12 mouse cellular contexts compared by ENCODE assay signal in genomic region chr12:81869205-81869940, GRCm38 (mm10). TPM values are rescaled to one million over a fixed set of nuclear protein-coding genes. Genes with fewer than 3 reads are reported as not detected.
A peak's percentile ranks its signal among the peaks of the same experiment; 100 is the strongest.
DNase-seq lines count a peak whose midpoint lies in the region; ATAC-seq lines count a peak whose summit lies in the region.
"Had no signal": no experiment of that assay in that cellular context is flagged by ENCODE, and none has a peak within 500 bp of the region (broad histone marks: within the 10 kb centered on the region; RNA-seq: fewer than 3 reads in every experiment).

No protein-coding gene starts in this region.

- H3K4me3 ChIP-seq in heart, embryonic 15.5 days = no peak overlapping the region
- peak overlapping the region; percentile 72 for H3K4me3 ChIP-seq in megakaryocyte, embryonic 14.5 days (replicated peaks)
- no peak overlapping the region for H3K4me3 ChIP-seq in stomach, embryonic 16.5 days (replicated peaks; ENCODE audit: low read length)
- H3K4me3 ChIP-seq in forebrain, embryonic 13.5 days = no peak overlapping the region
- H3K4me3 ChIP-seq: myocyte had no signal

- H3K36me3 ChIP-seq in heart, embryonic 15.5 days = no peaks in the 10 kb centered on the region
- peaks cover 18% of the 10 kb centered on the region for H3K36me3 ChIP-seq in megakaryocyte, embryonic 14.5 days (replicated peaks; ENCODE audit: low read length)
- H3K36me3 ChIP-seq in stomach, embryonic 16.5 days (ENCODE audit: control insufficient read depth, insufficient read depth, low read length) = no peaks in the 10 kb centered on the region
- H3K36me3 ChIP-seq in forebrain, embryonic 13.5 days (ENCODE audit: poor library complexity, severe bottlenecking) = no peaks in the 10 kb centered on the region

- H3K27me3 ChIP-seq in heart, embryonic 15.5 days = no peaks in the 10 kb centered on the region
- H3K27me3 ChIP-seq in megakaryocyte, embryonic 14.5 days (replicated peaks) = no peaks in the 10 kb centered on the region
- H3K27me3 ChIP-seq in stomach, embryonic 16.5 days (ENCODE audit: control insufficient read depth, insufficient read depth, low read length) = no peaks in the 10 kb centered on the region
- no peaks in the 10 kb centered on the region for H3K27me3 ChIP-seq in forebrain, embryonic 13.5 days

- no peaks in the 10 kb centered on the region for H3K9me3 ChIP-seq in heart, embryonic 15.5 days (replicated peaks)
- no peaks in the 10 kb centered on the region for H3K9me3 ChIP-seq in megakaryocyte, embryonic 14.5 days
- no peaks in the 10 kb centered on the region for H3K9me3 ChIP-seq in stomach, embryonic 16.5 days (replicated peaks; ENCODE audit: control insufficient read depth, low read length)
- no peaks in the 10 kb centered on the region for H3K9me3 ChIP-seq in forebrain, embryonic 13.5 days (replicated peaks)

- ATAC-seq in heart, embryonic 15.5 days (replicated peaks; ENCODE audit: insufficient number of reproducible peaks, insufficient read depth, low FRiP score, low read depth) = 0 out of 2 replicates have a peak, but pooled peaks have one; percentile 47
- no peak for ATAC-seq in megakaryocyte, adult 5-6 weeks (ENCODE audit: poor library complexity, severe bottlenecking)
- ATAC-seq in stomach, embryonic 16.5 days (ENCODE audit: insufficient read depth, low FRiP score) = no peak
- no peak for ATAC-seq in forebrain, embryonic 13.5 days

- WGBS in heart, embryonic 15.5 days = 66% methylated on average over 3 of the region's 3 CpGs
- 55% methylated on average over 3 of the region's 3 CpGs for WGBS in stomach, embryonic 16.5 days
- WGBS in forebrain, embryonic 13.5 days = 79% methylated on average over 3 of the region's 3 CpGs

- no peak overlapping the region for H3K9ac ChIP-seq in heart, embryonic 15.5 days
- no peak overlapping the region for H3K9ac ChIP-seq in stomach, embryonic 16.5 days (ENCODE audit: low read length)
- no peak overlapping the region for H3K9ac ChIP-seq in forebrain, embryonic 13.5 days
- H3K9ac ChIP-seq: liver, embryonic 14.5 days had no signal

- no peak for DNase-seq in heart, postnatal 4 days
- peak; percentile 26 for DNase-seq in lung, postnatal 14 days
- DNase-seq: adrenal gland, postnatal 10 days; cerebellum, adult 18-20 months; spleen, adult 18-20 months had no signal

- peak overlapping the region; percentile 44 for H3K27ac ChIP-seq in heart, embryonic 15.5 days
- peak overlapping the region; percentile 39; the same call in 1 of the 2 replicates for H3K27ac ChIP-seq in stomach, embryonic 16.5 days (ENCODE audit: low read length)
- no peak overlapping the region for H3K27ac ChIP-seq in forebrain, embryonic 13.5 days
- H3K27ac ChIP-seq: liver, embryonic 14.5 days had no signal

- H3K4me2 ChIP-seq in heart, embryonic 15.5 days = no peak overlapping the region
- no peak overlapping the region for H3K4me2 ChIP-seq in stomach, embryonic 16.5 days (ENCODE audit: low read depth, low read length)
- H3K4me2 ChIP-seq in forebrain, embryonic 13.5 days = no peak overlapping the region

- peaks cover 44% of the 10 kb centered on the region for H3K4me1 ChIP-seq in heart, embryonic 15.5 days (replicated peaks)
- H3K4me1 ChIP-seq in megakaryocyte, embryonic 14.5 days = peaks cover 89% of the 10 kb centered on the region
- peaks cover 21% of the 10 kb centered on the region for H3K4me1 ChIP-seq in stomach, embryonic 16.5 days (ENCODE audit: control insufficient read depth, insufficient read depth, low read length)
- peaks cover 21% of the 10 kb centered on the region for H3K4me1 ChIP-seq in forebrain, embryonic 13.5 days

RNA-seq across cellular contexts. Expression of gene Pcnx, which starts 9.6 kb away (rescaled TPM):
- 8.6 and 9.8 TPM in 2 replicates for polyA plus RNA-seq in heart, embryonic 15.5 days (2015; fragmentation: Nextera tagmentation; extraction: Ambion mirVana)
- total RNA-seq in heart, postnatal 4 days (2021) = 10 to 100 TPM; 71.6 to 86.7 TPM
- polyA plus RNA-seq in megakaryocyte, embryonic 14.5 days (2012; ENCODE audit: insufficient read depth, low replicate concordance) = 8.0 and 11.5 TPM in 2 replicates
- 33.1 and 40.1 TPM in 2 replicates for total RNA-seq in megakaryocyte, adult 5-6 weeks (2015)
- total RNA-seq in megakaryocyte, adult 5-6 weeks (2017) = 13.1 and 18.8 TPM in 2 replicates
- 10.3 and 10.8 TPM in 2 replicates for polyA plus RNA-seq in stomach, embryonic 16.5 days (2015; fragmentation: Nextera tagmentation; extraction: Ambion mirVana)
- polyA plus RNA-seq in forebrain, embryonic 13.5 days (2015; fragmentation: Nextera tagmentation; extraction: Ambion mirVana) = 8.6 and 14.1 TPM in 2 replicates
